Mouse (Mus musculus) inflammation-experienced regulatory T-cells, adult 6 months (primary cell): ENCODE measurements around the gene Vmn1r23. TPM values are rescaled to one million over a fixed set of nuclear protein-coding genes. Genes with fewer than 3 reads are reported as not detected.
"Not testable (repeated sequence)": the region's sequence is repeated elsewhere in the genome, so short reads cannot be mapped to it uniquely, and the experiment has no call there.

ENCODE experiments used
- ATAC-seq: one replicate; pipeline ENCODE4 v1.8.0; 2017
- polyA plus RNA-seq, 3 experiments: library from polyadenylated mRNA; unstranded; fragments of 100-300 nt; shearing (Covaris generic); gene quantifications; one replicate each; pipeline ENCODE4 v1.2.1; 2017

Gene Vmn1r23
- not detected for polyA plus RNA-seq

DNA sequence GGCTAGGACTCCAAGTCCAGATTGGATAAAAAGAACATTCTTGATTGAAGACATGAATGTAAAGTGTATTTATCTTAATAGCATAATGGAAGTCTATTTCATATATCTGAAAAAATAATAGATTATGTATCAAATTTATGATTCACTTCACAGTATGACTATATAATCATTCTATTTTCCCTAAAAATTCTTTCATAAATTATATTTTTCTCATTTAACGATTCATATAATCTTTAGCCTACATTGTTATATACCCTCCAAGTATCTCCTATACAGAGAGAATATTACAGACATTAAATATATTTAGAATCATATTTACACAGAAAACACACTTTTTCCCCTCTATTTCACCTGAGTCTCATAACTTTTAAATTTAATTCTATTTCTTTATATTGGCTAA is at the start of gene Vmn1r23:
Gene Vmn1r23, minus strand, starts transcription at position 101 of the 400 bp plus-strand sequence.
- ATAC-seq = no peak

- ATAC-seq = not testable (repeated sequence)
Observed at GRCm38 (mm10) chr6:57961403-57961802, 34.8 kb upstream of the Vmn1r23 start, which contains the start of gene Vmn1r24. TSS of gene Vmn1r24 (minus strand) at chr6:57961503.

DNA sequence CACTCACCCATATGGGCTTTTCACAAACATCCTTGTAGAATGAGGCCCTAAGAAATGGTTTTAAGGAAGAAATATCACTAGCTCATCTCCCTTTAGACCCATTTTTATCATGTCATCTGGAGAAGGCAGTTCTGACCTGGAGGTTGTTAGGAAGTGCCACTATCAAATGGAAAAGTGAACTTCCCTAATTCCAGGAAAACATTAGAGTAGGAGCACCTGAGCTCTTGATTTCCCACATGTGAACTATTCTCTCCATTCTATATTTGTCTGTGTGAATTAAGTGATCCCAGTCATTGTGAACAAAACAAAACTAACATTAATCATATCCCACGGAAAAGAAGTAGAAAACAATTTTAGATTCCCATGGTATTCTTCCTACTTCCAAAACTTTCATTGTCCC is 18.7 kb downstream of the Vmn1r23 start, which contains the start of gene Vmn1r22:
Gene Vmn1r22, minus strand, starts transcription at position 101 of the 400 bp plus-strand sequence.
- no peak for ATAC-seq

Other genes with a start within 250 kb of the Vmn1r23 start
- 1 to 10 TPM; 3.2 to 4.5 (median 3.7) TPM for gene Pyurf, start 234.8 kb downstream of the Vmn1r23 start, polyA plus RNA-seq
- gene Lancl2, start 224.3 kb downstream of the Vmn1r23 start, polyA plus RNA-seq = 1 to 10 TPM; 2.5 to 7.6 (median 2.9) TPM
- 10 to 100 TPM; 11.8 to 15.9 (median 13.7) TPM for gene Vopp1, start 101.7 kb downstream of the Vmn1r23 start, polyA plus RNA-seq
- not detected for gene Vmn1r21, start 76.5 kb downstream of the Vmn1r23 start, polyA plus RNA-seq
- not detected for gene Vmn1r22, start 18.8 kb downstream of the Vmn1r23 start, polyA plus RNA-seq
- under 1 TPM in 1 of 3 experiments, not detected in 2; 0.39 TPM for gene Vmn1r24, start 34.7 kb upstream of the Vmn1r23 start, polyA plus RNA-seq
- gene Vmn1r25, start 54.0 kb upstream of the Vmn1r23 start, polyA plus RNA-seq = not detected
- not detected for gene Vmn1r26, start 88.3 kb upstream of the Vmn1r23 start, polyA plus RNA-seq